Mouse (Mus musculus): ENCODE data around the gene Gpn1. TPM values are rescaled to one million over a fixed set of nuclear protein-coding genes. Genes with fewer than 3 reads are reported as not detected.

The Gpn1 gene
- polyA plus RNA-seq, 1 experiment: 19.1 TPM

DNA sequence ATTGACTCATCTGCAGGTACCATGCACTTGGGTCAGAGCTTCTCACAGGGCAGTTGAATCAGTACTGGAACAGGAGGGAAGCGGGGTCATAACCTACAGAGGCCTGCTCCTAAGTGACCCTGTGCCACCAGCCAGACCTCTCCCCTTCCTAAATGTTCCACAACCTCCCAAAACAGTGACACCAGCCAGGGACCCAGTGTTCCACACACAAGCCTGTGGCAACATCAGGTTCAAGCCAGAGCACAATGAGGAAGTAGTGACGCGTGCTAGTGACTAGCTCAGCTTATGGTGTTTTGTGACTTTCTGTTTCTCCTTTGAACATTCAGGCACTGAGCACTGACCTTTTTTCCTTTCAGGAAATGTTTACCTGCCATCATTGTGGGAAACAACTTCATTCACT is 26.7 kb upstream of the Gpn1 start:
- H3K79me2 ChIP-seq (ENCODE audit: control insufficient read depth, insufficient read depth): no peaks in the 10 kb centered on the region
- no peak overlapping the region for H3ac ChIP-seq (ENCODE audit: control insufficient read depth, insufficient read length)
- H3K4me3 ChIP-seq: no peak overlapping the region
- H3K27me3 ChIP-seq (ENCODE audit: control insufficient read depth, insufficient read depth, insufficient read length): no peaks in the 10 kb centered on the region
- peaks cover 39% of the 10 kb centered on the region for H3K36me3 ChIP-seq (ENCODE audit: control insufficient read depth, insufficient read depth)
- H3K4me2 ChIP-seq (ENCODE audit: low read depth): no peak overlapping the region
- TF ChIP-seq POLR2AphosphoS2 (IDR thresholded peaks at IDR 0.05; ENCODE audit: insufficient read length, low read depth) (no peak), CEBPB (IDR thresholded peaks at IDR 0.05; ENCODE audit: insufficient read depth, poor library complexity, severe bottlenecking) (no peak), MAX (IDR thresholded peaks at IDR 0.05; ENCODE audit: low read depth) (no peak), MYOG (IDR thresholded peaks at IDR 0.05; ENCODE audit: control insufficient read depth in 1 of 3, insufficient read depth in 1 of 3, insufficient read length in 2 of 3, low read depth in 2 of 3) (no peak), USF1 (IDR thresholded peaks at IDR 0.05; ENCODE audit: low read depth) (no peak), REST (IDR thresholded peaks at IDR 0.05; ENCODE audit: insufficient read depth, insufficient read length) (no peak), MYOD1 (IDR thresholded peaks at IDR 0.05; ENCODE audit: control insufficient read depth in 1 of 3, insufficient read length in 2 of 3, low read depth in 2 of 3) (no peak), TCF12 (IDR thresholded peaks at IDR 0.05; ENCODE audit: insufficient read depth, poor library complexity, severe bottlenecking) (no peak), POLR2A (IDR thresholded peaks at IDR 0.05; ENCODE audit: insufficient read length, low read depth) (no peak), TCF3 (IDR thresholded peaks at IDR 0.05; ENCODE audit: insufficient read length, low read depth) (no peak), E2F4 (IDR thresholded peaks at IDR 0.05; ENCODE audit: insufficient read depth) (no peak), SRF (IDR thresholded peaks at IDR 0.05; ENCODE audit: control insufficient read depth, insufficient read length, low read depth) (no peak)

DNA sequence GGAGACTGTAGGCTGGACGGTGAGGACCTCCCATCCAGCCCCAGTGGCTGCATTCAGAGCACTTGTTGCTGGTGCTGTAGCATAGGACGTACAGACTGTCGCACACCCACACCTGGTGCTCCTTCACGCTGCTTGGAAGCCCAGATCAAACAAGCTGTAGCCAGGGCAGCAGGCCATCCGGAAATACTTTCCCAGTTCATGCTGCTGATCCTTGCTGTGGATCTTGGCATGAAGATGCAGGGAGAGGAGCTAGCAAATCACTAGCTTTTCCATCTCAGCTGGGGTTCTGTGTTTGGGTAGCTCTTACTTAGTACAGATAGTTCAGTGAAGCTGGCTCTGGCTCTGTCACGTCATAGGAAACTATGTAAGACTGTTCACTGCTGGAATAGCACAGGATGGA is 24.8 kb upstream of the Gpn1 start:
- Histone ChIP-seq H3ac (ENCODE audit: control insufficient read depth, insufficient read length) (no peak overlapping the region), H3K27me3 (ENCODE audit: control insufficient read depth, insufficient read depth, insufficient read length) (no peaks in the 10 kb centered on the region), H3K79me2 (ENCODE audit: control insufficient read depth, insufficient read depth) (no peaks in the 10 kb centered on the region), H3K4me3 (no peak overlapping the region), H3K4me2 (ENCODE audit: low read depth) (no peak overlapping the region), H3K36me3 (ENCODE audit: control insufficient read depth, insufficient read depth) (peaks cover 55% of the 10 kb centered on the region)
- no peak for TF ChIP-seq E2F4 (IDR thresholded peaks at IDR 0.05; ENCODE audit: insufficient read depth)
- TF ChIP-seq REST (IDR thresholded peaks at IDR 0.05; ENCODE audit: insufficient read depth, insufficient read length): no peak
- TF ChIP-seq POLR2A (IDR thresholded peaks at IDR 0.05; ENCODE audit: insufficient read length, low read depth): no peak
- no peak for TF ChIP-seq SRF (IDR thresholded peaks at IDR 0.05; ENCODE audit: control insufficient read depth, insufficient read length, low read depth)
- no peak for TF ChIP-seq TCF3 (IDR thresholded peaks at IDR 0.05; ENCODE audit: insufficient read length, low read depth)
- TF ChIP-seq TCF12 (IDR thresholded peaks at IDR 0.05; ENCODE audit: insufficient read depth, poor library complexity, severe bottlenecking): no peak
- TF ChIP-seq USF1 (IDR thresholded peaks at IDR 0.05; ENCODE audit: low read depth): no peak
- no peak for TF ChIP-seq MYOD1 (IDR thresholded peaks at IDR 0.05; ENCODE audit: control insufficient read depth in 1 of 3, insufficient read length in 2 of 3, low read depth in 2 of 3)
- no peak for TF ChIP-seq MYOG (IDR thresholded peaks at IDR 0.05; ENCODE audit: control insufficient read depth in 1 of 3, insufficient read depth in 1 of 3, insufficient read length in 2 of 3, low read depth in 2 of 3)
- TF ChIP-seq POLR2AphosphoS2 (IDR thresholded peaks at IDR 0.05; ENCODE audit: insufficient read length, low read depth): no peak
- TF ChIP-seq CEBPB (IDR thresholded peaks at IDR 0.05; ENCODE audit: insufficient read depth, poor library complexity, severe bottlenecking): no peak
- no peak for TF ChIP-seq MAX (IDR thresholded peaks at IDR 0.05; ENCODE audit: low read depth)

DNA sequence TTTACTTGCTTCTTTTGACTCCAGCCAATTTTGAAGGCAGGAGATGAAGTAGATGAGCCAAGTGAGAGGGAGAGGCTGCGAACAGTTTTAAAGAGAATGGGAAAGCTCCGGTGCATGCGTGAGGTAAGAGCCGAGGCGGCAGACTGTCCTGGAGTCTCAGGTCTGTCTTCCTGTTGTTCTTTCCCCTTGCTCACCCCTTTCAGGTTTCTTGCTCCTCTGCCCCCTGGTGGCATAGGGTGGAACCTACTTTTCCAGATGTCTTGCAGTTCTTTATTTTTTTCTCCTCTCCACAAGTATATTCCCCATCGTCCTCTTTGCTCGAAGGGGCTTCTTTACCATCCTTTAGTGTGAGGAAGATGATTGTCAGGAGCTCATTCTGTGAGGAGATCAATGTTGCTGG is 24.2 kb upstream of the Gpn1 start:
- Histone ChIP-seq H3K36me3 (ENCODE audit: control insufficient read depth, insufficient read depth) (peaks cover 59% of the 10 kb centered on the region), H3ac (ENCODE audit: control insufficient read depth, insufficient read length) (no peak overlapping the region), H3K4me2 (ENCODE audit: low read depth) (no peak overlapping the region), H3K79me2 (ENCODE audit: control insufficient read depth, insufficient read depth) (no peaks in the 10 kb centered on the region), H3K4me3 (no peak overlapping the region), H3K27me3 (ENCODE audit: control insufficient read depth, insufficient read depth, insufficient read length) (no peaks in the 10 kb centered on the region)
- TF ChIP-seq REST (IDR thresholded peaks at IDR 0.05; ENCODE audit: insufficient read depth, insufficient read length) (no peak), TCF12 (IDR thresholded peaks at IDR 0.05; ENCODE audit: insufficient read depth, poor library complexity, severe bottlenecking) (no peak), MYOD1 (IDR thresholded peaks at IDR 0.05; ENCODE audit: control insufficient read depth in 1 of 3, insufficient read length in 2 of 3, low read depth in 2 of 3) (no peak), E2F4 (IDR thresholded peaks at IDR 0.05; ENCODE audit: insufficient read depth) (no peak), CEBPB (IDR thresholded peaks at IDR 0.05; ENCODE audit: insufficient read depth, poor library complexity, severe bottlenecking) (no peak), TCF3 (IDR thresholded peaks at IDR 0.05; ENCODE audit: insufficient read length, low read depth) (no peak)

DNA sequence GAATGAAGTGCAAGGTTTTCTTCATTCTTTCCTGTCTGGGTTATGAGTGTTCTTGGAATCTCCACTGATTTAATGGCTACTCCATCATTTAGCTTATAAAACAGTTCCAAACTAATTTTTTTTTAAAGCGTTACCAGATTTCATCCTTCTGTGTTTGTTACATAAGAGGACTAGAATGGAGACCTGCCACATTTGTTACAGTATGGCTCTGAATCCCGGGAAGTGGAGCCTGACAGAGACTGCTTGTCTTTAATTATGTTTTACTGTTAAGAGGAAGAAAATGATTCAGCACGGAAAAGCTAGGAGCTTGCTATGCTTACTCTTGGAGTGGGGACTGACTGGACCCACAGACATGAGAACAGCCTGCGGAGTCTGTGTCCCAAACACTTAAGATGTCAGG is 14.0 kb upstream of the Gpn1 start:
- no peak for TF ChIP-seq MAX (IDR thresholded peaks at IDR 0.05; ENCODE audit: low read depth)
- TF ChIP-seq TCF3 (IDR thresholded peaks at IDR 0.05; ENCODE audit: insufficient read length, low read depth): no peak
- no peak for TF ChIP-seq MYOD1 (IDR thresholded peaks at IDR 0.05; ENCODE audit: control insufficient read depth in 1 of 3, insufficient read length in 2 of 3, low read depth in 2 of 3)
- no peak for TF ChIP-seq TCF12 (IDR thresholded peaks at IDR 0.05; ENCODE audit: insufficient read depth, poor library complexity, severe bottlenecking)
- TF ChIP-seq E2F4 (IDR thresholded peaks at IDR 0.05; ENCODE audit: insufficient read depth): no peak
- no peak for TF ChIP-seq USF1 (IDR thresholded peaks at IDR 0.05; ENCODE audit: low read depth)
- TF ChIP-seq POLR2A (IDR thresholded peaks at IDR 0.05; ENCODE audit: insufficient read length, low read depth): no peak
- TF ChIP-seq CEBPB (IDR thresholded peaks at IDR 0.05; ENCODE audit: insufficient read depth, poor library complexity, severe bottlenecking): no peak
- TF ChIP-seq SRF (IDR thresholded peaks at IDR 0.05; ENCODE audit: control insufficient read depth, insufficient read length, low read depth): no peak
- TF ChIP-seq POLR2AphosphoS2 (IDR thresholded peaks at IDR 0.05; ENCODE audit: insufficient read length, low read depth): no peak
- no peak for TF ChIP-seq MYOG (IDR thresholded peaks at IDR 0.05; ENCODE audit: control insufficient read depth in 1 of 3, insufficient read depth in 1 of 3, insufficient read length in 2 of 3, low read depth in 2 of 3)
- TF ChIP-seq REST (IDR thresholded peaks at IDR 0.05; ENCODE audit: insufficient read depth, insufficient read length): no peak
- H3K36me3 ChIP-seq (ENCODE audit: control insufficient read depth, insufficient read depth): peaks cover 26% of the 10 kb centered on the region
- no peak overlapping the region for H3K4me3 ChIP-seq
- no peak overlapping the region for H3K4me2 ChIP-seq (ENCODE audit: low read depth)
- H3K79me2 ChIP-seq (ENCODE audit: control insufficient read depth, insufficient read depth): no peaks in the 10 kb centered on the region
- no peaks in the 10 kb centered on the region for H3K27me3 ChIP-seq (ENCODE audit: control insufficient read depth, insufficient read depth, insufficient read length)
- H3ac ChIP-seq (ENCODE audit: control insufficient read depth, insufficient read length): no peak overlapping the region

DNA sequence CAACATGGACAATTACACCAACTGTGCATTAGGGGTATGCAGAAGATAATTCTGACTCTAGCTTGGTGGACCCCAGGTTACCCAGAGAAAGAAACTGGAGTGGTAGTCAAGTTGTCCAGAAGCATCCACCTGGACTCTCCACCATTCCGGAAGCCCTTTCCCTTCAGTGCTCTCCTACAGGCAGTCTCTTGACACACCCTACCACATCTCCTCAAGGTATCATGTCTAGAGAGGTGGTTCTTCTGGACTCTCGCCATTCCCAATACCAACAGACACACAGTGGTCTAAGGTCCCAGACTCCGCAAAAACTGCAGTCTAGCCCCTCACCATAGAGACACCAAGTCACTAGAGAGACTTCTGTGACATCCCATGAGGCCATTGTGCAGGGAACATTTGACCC is 9.1 kb upstream of the Gpn1 start, which contains the start of gene 4930548H24Rik:
TSS of gene 4930548H24Rik (plus strand) at position 301 of the 400 bp plus-strand sequence.
- Histone ChIP-seq H3K36me3 (ENCODE audit: control insufficient read depth, insufficient read depth) (peaks cover 6% of the 10 kb centered on the region), H3K4me2 (ENCODE audit: low read depth) (no peak within 1 kb of the TSS), H3ac (ENCODE audit: control insufficient read depth, insufficient read length) (no peak within 1 kb of the TSS), H3K4me3 (no peak within 1 kb of the TSS), H3K27me3 (ENCODE audit: control insufficient read depth, insufficient read depth, insufficient read length) (no peaks in the 10 kb centered on the region), H3K79me2 (ENCODE audit: control insufficient read depth, insufficient read depth) (no peaks in the 10 kb centered on the region)
- no peak for TF ChIP-seq MAX (IDR thresholded peaks at IDR 0.05; ENCODE audit: low read depth)
- TF ChIP-seq POLR2A (IDR thresholded peaks at IDR 0.05; ENCODE audit: insufficient read length, low read depth): no peak
- TF ChIP-seq MYOG (IDR thresholded peaks at IDR 0.05; ENCODE audit: control insufficient read depth in 1 of 3, insufficient read depth in 1 of 3, insufficient read length in 2 of 3, low read depth in 2 of 3): no peak
- no peak for TF ChIP-seq USF1 (IDR thresholded peaks at IDR 0.05; ENCODE audit: low read depth)
- no peak for TF ChIP-seq SRF (IDR thresholded peaks at IDR 0.05; ENCODE audit: control insufficient read depth, insufficient read length, low read depth)
- TF ChIP-seq TCF3 (IDR thresholded peaks at IDR 0.05; ENCODE audit: insufficient read length, low read depth): no peak
- no peak for TF ChIP-seq E2F4 (IDR thresholded peaks at IDR 0.05; ENCODE audit: insufficient read depth)
- TF ChIP-seq TCF12 (IDR thresholded peaks at IDR 0.05; ENCODE audit: insufficient read depth, poor library complexity, severe bottlenecking): no peak
- TF ChIP-seq MYOD1 (IDR thresholded peaks at IDR 0.05; ENCODE audit: control insufficient read depth in 1 of 3, insufficient read length in 2 of 3, low read depth in 2 of 3): no peak
- no peak for TF ChIP-seq POLR2AphosphoS2 (IDR thresholded peaks at IDR 0.05; ENCODE audit: insufficient read length, low read depth)
- no peak for TF ChIP-seq CEBPB (IDR thresholded peaks at IDR 0.05; ENCODE audit: insufficient read depth, poor library complexity, severe bottlenecking)
- no peak for TF ChIP-seq REST (IDR thresholded peaks at IDR 0.05; ENCODE audit: insufficient read depth, insufficient read length)
